Mouse (Mus musculus) liver, postnatal 0 days (tissue): ENCODE data around the gene Sfxn2. TPM values are rescaled to one million over a fixed set of nuclear protein-coding genes. Genes with fewer than 3 reads are reported as not detected.

Experiments used
- ATAC-seq: fragments of 200-750 bp; cut with Nextera tagmentation; 2 replicates; pipeline ENCODE4 v1.8.0; 2017; ENCODE audit warnings: mild to moderate bottlenecking, moderate library complexity
- DNase-seq: peaks from one replicate; pipeline ENCODE4 v3.0.0-alpha.2; 2016
- H3K27ac ChIP-seq: fragments of 300-500 bp; sonication (generic); 2 replicates; pipeline ENCODE4 v1.5.1; 2014; ENCODE audit warnings: antibody characterized with exemption, moderate library complexity, mild to moderate bottlenecking, low read depth
- H3K27me3 ChIP-seq: fragments of 300-500 bp; sonication (generic); 2 replicates; pipeline ENCODE4 v1.6.1; 2014; ENCODE audit warnings: low read length, control low read depth, mixed read lengths; ENCODE audit not compliant: insufficient read depth
- H3K36me3 ChIP-seq: fragments of 300-500 bp; sonication (generic); replicated peaks from 2 replicates; pipeline ENCODE4 v1.6.1; 2014; ENCODE audit warnings: mild to moderate bottlenecking, control low read depth, low read length, moderate library complexity, mixed read lengths; ENCODE audit not compliant: insufficient read depth
- H3K4me1 ChIP-seq: fragments of 300-500 bp; sonication (generic); 2 replicates; pipeline ENCODE4 v1.6.1; 2014; ENCODE audit warnings: antibody characterized with exemption, mild to moderate bottlenecking, control low read depth; ENCODE audit not compliant: insufficient read depth
- H3K4me2 ChIP-seq: fragments of 300-500 bp; sonication (generic); 2 replicates; pipeline ENCODE4 v1.6.1; 2014; ENCODE audit warnings: low read depth, mild to moderate bottlenecking, low read length, moderate library complexity, mixed read lengths
- H3K4me3 ChIP-seq: fragments of 300-500 bp; sonication (generic); 2 replicates; pipeline ENCODE4 v1.5.1; 2014; ENCODE audit warnings: low read depth, low read length
- H3K9ac ChIP-seq: fragments of 300-500 bp; sonication (generic); replicated peaks from 2 replicates; pipeline ENCODE4 v1.6.1; 2014; ENCODE audit warnings: mild to moderate bottlenecking, moderate library complexity
- H3K9me3 ChIP-seq: fragments of 300-500 bp; sonication (generic); 2 replicates; pipeline ENCODE4 v1.6.1; 2016; ENCODE audit warnings: mild to moderate bottlenecking, control low read depth, low read length, mixed read lengths
- CTCF ChIP-seq: sonication (generic); IDR thresholded peaks from 2 replicates; pipeline ENCODE4 v1.5.1; 2016; ENCODE audit warnings: antibody characterized with exemption, low read depth
- EP300 ChIP-seq: IDR thresholded peaks from 2 replicates; pipeline ENCODE4 v1.6.1; 2016; ENCODE audit warnings: antibody characterized with exemption, low read depth, mild to moderate bottlenecking
- WGBS: fragments of 180-500 bp; shearing (Covaris S2); extraction: QIAGEN DNeasy Blood & Tissue Kit; methylation state at CpG from one replicate; pipeline ENCODE4 v1.1.7; 2014; ENCODE audit not compliant: insufficient replicate concordance; 5-methylcytosine and 5-hydroxymethylcytosine counted together
- polyA plus RNA-seq: library from polyadenylated mRNA; unstranded; fragments of >200 nt; fragmentation: Nextera tagmentation; extraction: Ambion mirVana; gene quantifications from 2 replicates; pipeline ENCODE4 v1.2.1, GENCODE M21; 2015

The Sfxn2 gene
- polyA plus RNA-seq, 1 experiment from 2014 or later = 63.4 TPM

- H3K4me3 ChIP-seq = no peak overlapping the region
- no peak overlapping the region for H3K9ac ChIP-seq
- H3K27me3 ChIP-seq = no peaks in the 10 kb centered on the region
- peaks cover 48% of the 10 kb centered on the region for H3K4me1 ChIP-seq
- WGBS = 69% methylated on average over 3 of the region's 3 CpGs
- peaks cover 39% of the 10 kb centered on the region for H3K36me3 ChIP-seq
- TF ChIP-seq EP300 (no peak), CTCF (no peak)
- H3K9me3 ChIP-seq = no peaks in the 10 kb centered on the region
- DNase-seq (no peak), ATAC-seq (no peak)
- no peak overlapping the region for H3K4me2 ChIP-seq
- peak overlapping the region; percentile 81 for H3K27ac ChIP-seq
Observed at GRCm38 (mm10) chr19:46647254-46647653, 74.1 kb downstream of the Sfxn2 start.

Other genes with a start within 250 kb of the Sfxn2 start
- gene Psd, start 246.2 kb upstream of the Sfxn2 start, polyA plus RNA-seq = 1.9 and 2.0 TPM in 2 replicates
- 8.6 and 8.8 TPM in 2 replicates for gene Fbxl15, start 245.2 kb upstream of the Sfxn2 start, polyA plus RNA-seq
- 52.4 and 53.8 TPM in 2 replicates for gene Cuedc2, start 234.7 kb upstream of the Sfxn2 start, polyA plus RNA-seq
- gene Mfsd13a, start 232.2 kb upstream of the Sfxn2 start, polyA plus RNA-seq = 3.4 and 3.9 TPM in 2 replicates
- gene 2310034G01Rik, start 223.1 kb upstream of the Sfxn2 start, polyA plus RNA-seq = 0.75 and 1.0 TPM in 2 replicates
- 31.8 and 35.4 TPM in 2 replicates for gene Actr1a, start 177.6 kb upstream of the Sfxn2 start, polyA plus RNA-seq
- 3.7 and 3.8 TPM in 2 replicates for gene Sufu, start 176.5 kb upstream of the Sfxn2 start, polyA plus RNA-seq
- 7.9 and 9.8 TPM in 2 replicates for gene Trim8, start 71.7 kb upstream of the Sfxn2 start, polyA plus RNA-seq
- gene Arl3, start 167 bp upstream of the Sfxn2 start, polyA plus RNA-seq = 17.0 and 17.1 TPM in 2 replicates
- gene Wbp1l, start 25.7 kb downstream of the Sfxn2 start, polyA plus RNA-seq = 40.4 and 48.8 TPM in 2 replicates
- 3.3 and 5.8 TPM in 2 replicates for gene Cyp17a1, start 99.8 kb downstream of the Sfxn2 start, polyA plus RNA-seq
- 6.6 and 7.1 TPM in 2 replicates for gene Borcs7, start 116.5 kb downstream of the Sfxn2 start, polyA plus RNA-seq
- gene As3mt, start 134.1 kb downstream of the Sfxn2 start, polyA plus RNA-seq = 28.4 and 30.1 TPM in 2 replicates
- gene Cnnm2, start 188.2 kb downstream of the Sfxn2 start, polyA plus RNA-seq = 1.6 and 2.0 TPM in 2 replicates